Mouse (Mus musculus) ES-E14 (cell line): ENCODE data around the gene Hsd17b12. TPM values are rescaled to one million over a fixed set of nuclear protein-coding genes. Genes with fewer than 3 reads are reported as not detected.

Experiments used
- DNase-seq: peaks from one replicate; pipeline ENCODE4 v3.0.0-alpha.2; 2013; ENCODE audit warnings: low read depth, low spot score
- H3K27ac ChIP-seq: 2 replicates; pipeline ENCODE4 v1.5.1; 2012; ENCODE audit warnings: low read depth, mild to moderate bottlenecking, low read length, moderate library complexity, mixed read lengths; ENCODE audit not compliant: poor library complexity, insufficient read depth, severe bottlenecking
- H3K36me3 ChIP-seq: 2 replicates; pipeline ENCODE4 v1.6.1; 2012; ENCODE audit warnings: mild to moderate bottlenecking, low read length, moderate library complexity, mixed read lengths; ENCODE audit not compliant: control insufficient read depth, poor library complexity, insufficient read depth, severe bottlenecking
- H3K4me1 ChIP-seq, 2 experiments: fragments of 150-350 bp in 1 of 2; sonication (generic) in 1 of 2; 2 replicates each; pipeline ENCODE4 v1.6.1; 2012; ENCODE audit warnings: low read length in 2 of 2, mild to moderate bottlenecking in 1 of 2, mixed read lengths in 1 of 2; ENCODE audit not compliant: control insufficient read depth in 2 of 2, insufficient read depth in 2 of 2, poor library complexity in 1 of 2
- H3K4me3 ChIP-seq, 2 experiments: fragments of 150-350 bp in 1 of 2; sonication (generic) in 1 of 2; 2 replicates each; pipeline ENCODE4 v1.5.1; 2012; ENCODE audit warnings: low read length in 2 of 2, low read depth in 1 of 2, mild to moderate bottlenecking in 1 of 2, mixed read lengths in 1 of 2; ENCODE audit not compliant: insufficient read depth in 1 of 2, poor library complexity in 1 of 2, severe bottlenecking in 1 of 2
- H3K9ac ChIP-seq: 2 replicates; pipeline ENCODE4 v1.6.1; 2012; ENCODE audit warnings: low read depth, mild to moderate bottlenecking, low read length, mixed read lengths; ENCODE audit not compliant: poor library complexity, insufficient read depth, severe bottlenecking
- H3K9me3 ChIP-seq: fragments of 150-350 bp; sonication (generic); 2 replicates; pipeline ENCODE4 v1.6.1; 2012; ENCODE audit warnings: low read depth, mild to moderate bottlenecking, low read length; ENCODE audit not compliant: control insufficient read depth, insufficient read depth
- CHD2 ChIP-seq: IDR thresholded peaks from 2 replicates; pipeline ENCODE4 v1.6.1; 2014; ENCODE audit warnings: mild to moderate bottlenecking, low read depth, low read length, inconsistent platforms
- HCFC1 ChIP-seq: IDR thresholded peaks from 2 replicates; pipeline ENCODE4 v1.6.1; 2012; ENCODE audit warnings: low read length, inconsistent platforms, borderline replicate concordance; ENCODE audit not compliant: insufficient read depth
- MAFK ChIP-seq: IDR thresholded peaks from 2 replicates; pipeline ENCODE4 v1.6.1; 2014; ENCODE audit warnings: mild to moderate bottlenecking, low read depth, low read length, inconsistent platforms; ENCODE audit not compliant: insufficient read depth
- ZC3H11A ChIP-seq: IDR thresholded peaks from 2 replicates; pipeline ENCODE4 v1.6.1; 2012; ENCODE audit warnings: low read depth, mild to moderate bottlenecking, inconsistent platforms, low read length, borderline replicate concordance
- ZNF384 ChIP-seq: IDR thresholded peaks from 2 replicates; pipeline ENCODE4 v1.6.1; 2012; ENCODE audit warnings: low read depth, low read length, inconsistent platforms
- in situ Hi-C, 2 experiments: fragments of 600-800 bp; cut with MboI; formaldehyde crosslinking; loops; one replicate each; pipeline ENCODE4 v1.15.1; 2025; ENCODE audit warnings: low sequenced_read_pairs in 2 of 2, inconsistent platforms in 1 of 2; ENCODE audit not compliant: unreplicated experiment in 2 of 2
- total RNA-seq: library from RNA; depleted of rRNA; stranded (reverse); fragments of 300-350 nt; gene quantifications from 2 replicates; pipeline ENCODE4 v1.2.3, GENCODE M21; 2012

The Hsd17b12 gene
- total RNA-seq, 1 experiment: 149 TPM

DNA sequence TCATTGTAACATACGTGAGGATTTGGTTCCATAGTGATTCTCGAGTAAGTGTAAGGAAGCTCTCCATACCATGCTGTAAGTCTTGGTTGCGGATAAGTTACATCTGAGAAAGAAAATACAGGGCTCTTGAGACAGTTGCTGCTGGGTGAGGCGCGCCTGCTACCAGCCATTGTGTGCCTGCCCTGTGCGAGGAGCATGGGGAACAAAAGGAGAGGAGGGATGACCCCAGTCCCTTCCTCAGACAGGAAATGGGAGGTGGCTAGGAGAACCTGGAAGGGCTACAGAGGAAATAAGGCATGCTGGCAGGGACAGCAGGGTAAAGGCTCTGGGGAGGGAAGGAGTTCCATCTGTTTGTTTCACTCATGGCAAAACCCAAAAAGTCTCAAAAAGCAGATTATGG lies 156.4 kb downstream of the Hsd17b12 start:
- Histone ChIP-seq H3K27ac (peak overlapping the region; percentile 18; the same call in 1 of the 2 replicates), H3K4me3 (0 out of 4 replicates have a peak overlapping the region, but pooled peaks of 1 of the 2 experiments have one; percentile 8), H3K9ac (peak overlapping the region; percentile 44; the same call in 1 of the 2 replicates), H3K4me1 (peaks cover 0 to 5% of the 10 kb centered on the region in 2 experiments; a peak in 1 of 4 replicates), H3K36me3 (peaks cover 8% of the 10 kb centered on the region), H3K9me3 (no peaks in the 10 kb centered on the region)
- in situ Hi-C loops: no loop called here
- TF ChIP-seq HCFC1 (no peak), ZNF384 (no peak), MAFK (no peak), CHD2 (no peak), ZC3H11A (no peak)
- no peak for DNase-seq

GRCm38 (mm10) chr2:93996254-93996653 lies 161.5 kb downstream of the Hsd17b12 start, which contains the start of gene Gm27027:
TSS of gene Gm27027 (minus strand) at chr2:93996354.
- Histone ChIP-seq H3K4me3 (no peak within 1 kb of the TSS), H3K4me1 (0 out of 4 replicates have a peak, but pooled peaks cover 0 to 1% of the 10 kb centered on the region in 2 experiments), H3K9ac (no peak within 1 kb of the TSS), H3K9me3 (no peaks in the 10 kb centered on the region), H3K36me3 (peaks cover 25% of the 10 kb centered on the region), H3K27ac (no peak within 1 kb of the TSS)
- TF ChIP-seq ZC3H11A (no peak), ZNF384 (no peak), MAFK (no peak), HCFC1 (no peak), CHD2 (no peak)
- in situ Hi-C loops: no loop called here
- no peak for DNase-seq

- Histone ChIP-seq H3K4me1 (no peaks in the 10 kb centered on the region), H3K9me3 (no peaks in the 10 kb centered on the region), H3K4me3 (no peak overlapping the region), H3K36me3 (peaks cover 24% of the 10 kb centered on the region), H3K27ac (no peak overlapping the region), H3K9ac (no peak overlapping the region)
- DNase-seq: no peak
- no peak for TF ChIP-seq ZC3H11A
- TF ChIP-seq ZNF384: no peak
- TF ChIP-seq CHD2: no peak
- TF ChIP-seq MAFK: no peak
- TF ChIP-seq HCFC1: no peak
- in situ Hi-C loops: no loop called here
Measured at GRCm38 (mm10) chr2:93992810-93993209, 165.0 kb downstream of the Hsd17b12 start.

DNA sequence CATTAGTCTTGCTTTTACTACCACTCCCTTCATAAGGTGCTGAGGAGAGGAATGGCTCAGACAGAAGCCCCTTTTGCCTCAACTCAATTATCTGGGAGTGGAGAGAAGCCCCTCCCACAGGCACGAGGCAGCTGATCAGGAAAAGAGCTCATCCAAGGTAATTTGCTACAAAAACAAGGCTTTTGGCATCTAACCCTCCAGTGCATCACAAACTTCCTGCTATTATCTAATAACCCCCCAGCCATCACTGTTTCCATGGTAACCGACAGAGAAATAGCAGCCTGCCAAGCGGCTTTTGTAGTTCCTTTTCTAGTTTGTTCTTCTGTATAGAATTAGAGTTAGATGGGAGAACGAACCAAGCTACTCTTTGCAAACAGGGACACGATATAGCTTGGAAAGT lies 165.5 kb downstream of the Hsd17b12 start:
- H3K9ac ChIP-seq: no peak overlapping the region
- no peak overlapping the region for H3K4me3 ChIP-seq
- TF ChIP-seq ZNF384: no peak
- no peak for TF ChIP-seq ZC3H11A
- no peak for TF ChIP-seq HCFC1
- no peak overlapping the region for H3K27ac ChIP-seq
- H3K4me1 ChIP-seq: no peaks in the 10 kb centered on the region
- H3K36me3 ChIP-seq: peaks cover 24% of the 10 kb centered on the region
- in situ Hi-C loops: no loop called here
- no peak for DNase-seq
- H3K9me3 ChIP-seq: no peaks in the 10 kb centered on the region

GRCm38 (mm10) chr2:93991336-93991735 lies 166.4 kb downstream of the Hsd17b12 start:
- Histone ChIP-seq H3K36me3 (peaks cover 24% of the 10 kb centered on the region), H3K9ac (no peak overlapping the region), H3K27ac (no peak overlapping the region), H3K4me1 (no peaks in the 10 kb centered on the region), H3K9me3 (no peaks in the 10 kb centered on the region), H3K4me3 (no peak overlapping the region)
- in situ Hi-C loops: no loop called here
- no peak for DNase-seq
- no peak for TF ChIP-seq ZC3H11A
- TF ChIP-seq MAFK: no peak
- TF ChIP-seq ZNF384: no peak
- no peak for TF ChIP-seq HCFC1
- TF ChIP-seq CHD2: no peak
